Mouse (Mus musculus): ENCODE results near the gene Galm.
"Not testable (repeated sequence)": the region's sequence is repeated elsewhere in the genome, so short reads cannot be mapped to it uniquely, and the experiment has no call there.

The Galm gene

DNA sequence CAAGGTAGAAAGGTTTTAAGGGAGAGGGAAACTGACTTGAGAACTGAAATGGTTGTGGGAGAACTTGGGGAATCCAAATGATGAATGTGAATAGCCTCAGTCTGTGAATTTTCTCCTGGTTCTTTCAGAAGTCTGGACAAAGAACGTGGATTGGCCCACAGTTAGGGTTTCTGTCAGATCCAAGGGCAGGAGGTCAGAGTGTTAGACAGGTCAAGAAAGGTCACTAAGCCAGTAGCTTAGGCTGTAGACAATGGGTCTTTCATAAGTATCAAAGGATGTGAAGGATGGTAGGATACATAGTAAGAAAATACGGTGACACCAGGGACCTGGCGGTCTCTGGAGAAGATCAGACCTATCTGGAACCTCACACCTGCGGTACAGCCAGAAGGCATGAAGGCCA lies 40.2 kb downstream of the Galm start:
- no peak for DNase-seq

DNA sequence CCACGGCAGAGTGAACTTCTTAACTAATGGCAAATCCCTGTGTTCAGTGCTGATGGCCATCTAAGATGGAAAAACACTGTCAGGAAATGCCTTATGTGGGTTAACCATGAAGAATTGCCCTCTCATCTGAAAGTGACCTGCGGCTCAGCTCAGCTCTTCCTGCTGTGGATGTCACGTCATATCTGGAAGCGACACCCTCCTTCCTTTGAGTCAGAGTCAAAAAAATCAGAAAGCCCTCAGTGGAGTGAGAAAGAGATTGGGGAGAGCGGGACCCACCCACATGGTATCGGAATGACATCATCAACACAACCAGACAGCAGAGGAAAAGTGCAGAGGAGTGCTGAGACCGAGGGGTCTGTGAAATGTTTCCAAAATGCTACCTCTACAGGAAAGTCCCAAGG lies 40.6 kb downstream of the Galm start:
- DNase-seq: peak in 1 of 2 experiments; percentile 39

DNA sequence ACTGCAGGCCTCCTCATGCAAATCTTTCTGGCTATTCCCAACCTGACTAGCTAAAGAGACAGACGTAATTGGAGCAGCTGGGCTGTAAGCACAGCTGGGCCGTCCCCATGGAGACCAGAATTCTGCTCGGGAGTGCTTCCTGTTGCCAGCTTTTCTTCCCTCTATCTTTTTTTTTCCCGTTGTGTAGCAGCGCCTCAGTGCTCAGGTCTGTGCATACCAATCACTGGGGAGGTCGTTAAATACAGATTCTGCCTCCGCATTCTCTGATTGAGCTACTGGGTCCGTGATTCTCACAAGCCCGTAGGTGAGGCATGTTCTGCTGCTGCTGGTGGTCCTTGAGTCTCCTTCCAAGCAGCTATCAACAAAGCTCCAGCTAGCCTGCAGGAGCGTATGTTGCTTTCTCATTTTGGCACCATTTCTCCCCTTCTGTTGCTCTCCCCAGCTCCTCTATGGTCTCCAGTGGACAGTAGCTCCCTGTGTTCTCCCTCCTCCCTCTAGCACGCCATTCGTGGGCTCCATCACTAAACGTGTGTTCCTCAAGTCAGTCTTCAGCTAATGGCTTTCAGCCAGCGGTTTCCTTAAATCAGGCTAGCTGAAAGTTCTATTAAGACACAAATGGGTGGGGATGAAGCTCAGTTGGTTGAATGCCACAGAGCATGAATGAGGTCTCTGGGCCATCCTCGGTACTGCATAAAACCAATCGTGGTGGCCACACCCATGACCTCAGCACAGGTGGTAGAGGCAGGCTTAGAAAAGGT lies 41.3 kb downstream of the Galm start:
- DNase-seq: peak; percentile 54 to 73

DNA sequence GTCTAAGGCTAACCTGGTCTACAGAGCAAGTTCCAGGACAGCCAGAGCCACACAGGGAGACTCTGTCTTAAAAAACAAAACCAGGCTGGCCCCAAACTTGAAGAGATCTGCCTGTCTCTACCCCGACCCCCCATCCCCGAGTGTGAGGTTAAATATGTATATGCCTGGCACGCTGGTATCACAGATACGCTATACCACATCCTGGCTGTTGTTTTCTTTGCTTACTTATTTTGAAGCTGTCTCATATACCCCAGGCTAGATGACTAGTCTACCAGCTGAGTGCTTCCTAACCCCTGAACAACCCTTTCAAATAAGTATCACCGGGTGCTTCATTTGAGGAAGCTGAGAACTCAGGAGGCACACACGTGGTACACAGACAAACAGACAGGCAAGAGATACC lies 42.5 kb downstream of the Galm start:
- DNase-seq: no peak

DNA sequence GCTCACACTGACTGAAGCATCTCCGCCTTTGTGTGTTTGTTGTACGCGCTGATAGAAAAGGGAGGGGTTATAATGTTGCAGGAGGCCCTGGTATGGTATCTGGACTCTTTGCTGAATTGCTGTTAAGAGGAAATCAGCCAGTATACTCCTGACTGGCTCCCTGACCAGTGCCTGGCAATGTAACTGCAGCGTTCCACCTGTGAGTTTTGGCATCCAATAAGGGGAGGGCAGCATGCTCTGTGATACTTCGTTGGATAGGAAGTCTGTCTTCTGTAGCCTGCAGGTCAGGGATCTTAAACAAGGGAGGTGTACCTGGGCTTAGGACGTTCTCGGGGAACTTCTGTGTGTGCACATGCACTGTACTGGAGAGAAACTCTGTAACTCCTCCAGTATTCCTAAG lies 43.7 kb downstream of the Galm start:
- peak; percentile 68 to 83 for DNase-seq

DNA sequence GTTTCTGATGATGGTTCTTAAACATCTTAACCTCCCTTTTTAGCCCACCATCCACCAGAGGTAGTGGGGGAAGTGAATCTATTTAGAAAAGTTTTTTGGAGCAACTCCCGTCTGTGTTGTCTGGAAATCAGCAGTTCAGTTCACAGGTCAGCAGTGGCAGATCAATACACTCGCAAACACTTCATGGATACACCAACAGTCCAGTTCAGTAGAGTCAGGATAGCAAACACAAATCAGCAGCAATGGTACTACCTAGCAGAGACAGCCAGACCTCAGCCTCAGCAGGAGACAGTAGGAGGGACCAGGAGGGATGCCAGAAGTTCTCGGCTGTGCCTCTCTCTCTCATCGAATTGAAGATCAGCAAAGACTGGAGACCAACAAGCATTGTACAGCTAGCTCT lies 44.7 kb downstream of the Galm start:
- no peak for DNase-seq

DNA sequence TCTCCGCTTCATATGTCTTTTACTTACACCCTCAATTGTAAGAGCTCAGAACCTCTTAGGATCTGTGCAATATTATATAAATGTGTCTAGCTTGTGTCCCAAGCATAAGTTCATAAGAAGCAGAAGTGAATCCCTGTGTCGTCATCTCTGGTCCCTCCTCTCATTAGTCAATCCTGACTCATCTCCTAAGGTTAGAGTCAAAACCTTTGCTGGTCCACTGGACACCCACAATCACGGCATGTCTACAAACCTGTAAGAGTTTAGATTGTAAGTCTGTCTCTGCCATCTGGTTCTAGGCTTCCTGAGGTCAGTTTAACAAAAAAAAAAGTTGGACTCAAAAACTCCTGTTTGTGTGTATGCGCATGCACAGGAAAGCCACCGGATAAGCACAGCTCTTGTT lies 45.5 kb downstream of the Galm start:
- DNase-seq: no peak

DNA sequence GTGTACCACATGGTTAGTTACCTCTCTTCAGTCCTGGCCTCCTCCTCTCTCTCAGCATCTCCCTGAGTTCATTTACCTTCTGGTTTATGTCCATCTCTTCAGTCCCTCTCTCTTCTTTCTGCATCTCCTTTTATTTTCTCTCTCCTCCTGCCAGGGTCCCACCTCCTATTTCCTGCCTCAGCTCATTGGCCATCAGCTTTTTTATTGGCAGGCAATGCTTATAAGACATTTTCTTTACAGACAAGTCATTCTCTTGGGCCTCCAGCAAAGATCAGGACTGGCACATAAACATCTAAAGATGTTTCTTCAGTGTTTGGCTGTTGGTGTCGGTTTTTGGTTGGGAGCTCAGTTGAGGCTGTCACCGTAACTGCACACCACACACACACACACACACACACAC lies 46.4 kb downstream of the Galm start:
- DNase-seq: no peak

DNA sequence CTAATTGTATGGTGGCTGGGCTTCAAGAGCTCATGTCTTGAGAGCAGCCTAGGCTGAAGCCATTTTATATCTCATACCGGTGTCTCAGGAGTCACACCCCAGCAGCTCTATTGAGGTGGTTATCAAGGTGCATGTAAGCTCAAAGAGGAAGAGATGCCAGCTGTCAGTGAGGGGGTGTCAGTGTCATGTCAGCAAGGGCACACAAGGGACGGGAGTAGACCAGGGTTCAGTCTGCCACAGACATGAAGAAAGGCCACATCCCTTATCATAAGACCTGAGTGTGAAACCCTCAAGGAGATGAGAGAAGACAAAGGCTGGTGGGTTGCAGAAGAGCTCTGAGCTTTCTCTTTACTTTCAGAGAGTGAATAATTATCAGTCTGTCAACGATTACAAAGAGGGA lies 46.9 kb downstream of the Galm start:
- DNase-seq: no peak

DNA sequence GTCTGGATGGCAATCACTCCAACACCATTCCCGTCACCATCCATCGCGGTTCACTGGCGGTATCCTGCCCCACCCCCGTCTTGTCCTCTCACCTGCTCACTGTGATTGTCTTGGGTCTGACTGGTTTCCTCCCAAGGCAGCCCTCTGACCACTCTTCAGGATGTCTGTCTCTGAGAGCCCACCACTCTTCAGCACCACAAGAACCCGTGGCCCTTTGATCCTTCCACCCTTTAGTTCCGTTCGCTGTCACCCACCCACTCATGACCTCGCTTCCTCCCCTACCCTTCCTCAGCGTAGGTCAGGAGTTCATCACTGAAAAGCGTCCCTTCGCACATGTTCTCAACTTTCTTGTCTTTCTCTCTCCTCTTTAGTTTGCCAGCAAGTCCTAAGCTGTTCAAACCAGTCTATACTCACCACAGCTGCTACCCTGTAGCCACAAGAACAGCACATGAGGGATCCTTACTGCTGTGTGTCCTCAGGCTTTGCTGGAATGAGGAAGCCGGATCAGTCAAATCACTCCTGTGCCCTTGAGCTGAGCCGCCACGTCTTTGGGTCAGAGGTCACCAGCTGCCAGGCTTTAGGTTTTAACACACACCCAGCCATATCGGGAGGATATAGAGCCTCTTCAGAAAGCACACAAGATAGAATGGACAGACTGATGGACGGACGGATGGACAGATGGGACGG lies 47.6 kb downstream of the Galm start:
- DNase-seq: no peak

DNA sequence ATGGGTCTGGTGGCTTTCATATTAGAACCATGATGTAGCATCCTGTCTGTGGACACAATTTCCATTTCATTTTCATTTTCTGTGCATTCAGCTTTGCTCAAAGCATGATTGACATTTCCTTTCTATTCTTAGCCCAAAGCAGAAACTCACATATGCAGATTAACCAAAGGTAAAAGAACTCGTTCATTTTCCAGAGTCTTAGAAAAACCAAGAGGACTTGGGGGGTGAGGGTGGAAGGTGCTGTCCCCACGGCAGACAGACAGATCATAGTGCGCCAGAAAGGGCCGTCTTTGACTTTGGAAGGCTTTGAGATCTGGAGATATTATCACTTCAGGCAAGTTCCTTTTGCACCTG lies 48.1 kb downstream of the Galm start:
- no peak for DNase-seq

DNA sequence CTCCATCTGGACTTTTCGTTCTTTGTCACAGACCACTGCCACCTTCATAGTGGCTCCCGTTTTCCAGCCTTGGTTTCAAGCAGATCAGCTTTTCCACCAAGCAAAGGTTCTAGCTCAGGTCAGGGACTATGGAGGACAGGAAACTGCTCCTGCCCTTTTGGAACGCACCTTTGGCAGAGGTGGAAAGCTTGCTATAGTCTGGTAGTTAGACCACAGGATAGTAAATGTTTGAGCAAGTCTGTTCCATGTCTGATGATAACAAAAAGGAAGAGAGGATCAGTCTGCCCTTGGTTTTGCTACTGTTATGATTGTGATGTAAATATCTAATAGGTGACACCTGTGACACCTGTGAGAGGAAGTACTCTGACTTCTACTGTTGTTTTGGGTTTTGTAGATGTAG lies 48.7 kb downstream of the Galm start:
- no peak for DNase-seq

DNA sequence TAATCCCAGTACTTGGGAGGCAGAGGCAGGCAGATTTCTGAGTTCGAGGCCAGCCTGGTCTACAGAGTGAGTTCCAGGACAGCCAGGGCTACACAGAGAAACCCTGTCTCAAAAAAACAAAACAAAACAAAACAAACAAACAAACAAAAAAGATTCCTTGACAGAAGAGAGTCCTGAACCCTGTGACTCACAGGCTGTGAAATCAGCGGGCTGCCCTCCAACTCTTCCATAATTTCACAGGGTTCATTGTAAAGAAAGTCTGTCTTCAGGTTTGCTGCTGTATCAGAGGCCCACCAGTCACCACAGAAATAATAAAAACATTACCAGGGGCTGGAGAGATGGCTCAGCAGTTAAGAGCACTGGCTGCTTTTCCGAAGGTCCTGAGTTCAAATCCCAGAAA lies 51.6 kb downstream of the Galm start:
- DNase-seq: not testable (repeated sequence)

DNA sequence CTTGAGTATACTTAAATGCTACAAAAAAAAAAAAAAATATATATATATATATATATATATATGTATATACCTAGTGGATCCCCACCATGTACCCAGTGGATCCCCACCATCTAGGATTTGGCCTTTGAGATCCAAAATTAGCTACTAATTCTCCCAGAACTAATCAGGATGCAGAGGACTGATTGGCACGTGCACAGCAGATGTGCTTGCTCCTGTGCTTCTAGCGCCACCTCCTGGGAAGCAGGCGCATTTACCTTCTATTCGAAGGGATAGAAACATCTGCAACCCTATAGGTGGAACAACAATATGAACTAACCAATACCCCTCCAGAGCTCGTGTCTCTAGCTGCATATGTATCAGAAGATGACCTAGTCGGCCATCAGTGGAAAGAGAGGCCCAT lies 52.7 kb downstream of the Galm start:
- peak; percentile 86 to 87 for DNase-seq

DNA sequence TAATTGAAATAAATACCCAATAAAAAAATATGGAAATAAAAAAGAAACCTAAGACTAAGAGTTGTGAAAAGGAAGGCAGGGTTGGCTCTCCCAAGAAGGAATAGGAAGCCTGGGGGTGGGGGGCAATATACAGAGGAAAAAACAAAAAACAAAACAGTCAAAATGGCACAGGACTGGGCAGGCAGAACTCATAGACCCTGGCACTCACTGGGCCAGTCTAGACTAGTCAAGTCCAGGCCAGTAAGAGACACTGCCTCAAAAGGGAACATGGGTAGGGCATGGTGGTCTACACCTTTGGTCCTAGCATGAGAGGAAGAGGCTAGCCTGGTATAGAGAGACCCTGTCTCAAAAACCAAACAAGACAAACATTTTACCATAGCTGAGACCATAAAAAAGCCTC lies 53.2 kb downstream of the Galm start:
- DNase-seq: no peak

DNA sequence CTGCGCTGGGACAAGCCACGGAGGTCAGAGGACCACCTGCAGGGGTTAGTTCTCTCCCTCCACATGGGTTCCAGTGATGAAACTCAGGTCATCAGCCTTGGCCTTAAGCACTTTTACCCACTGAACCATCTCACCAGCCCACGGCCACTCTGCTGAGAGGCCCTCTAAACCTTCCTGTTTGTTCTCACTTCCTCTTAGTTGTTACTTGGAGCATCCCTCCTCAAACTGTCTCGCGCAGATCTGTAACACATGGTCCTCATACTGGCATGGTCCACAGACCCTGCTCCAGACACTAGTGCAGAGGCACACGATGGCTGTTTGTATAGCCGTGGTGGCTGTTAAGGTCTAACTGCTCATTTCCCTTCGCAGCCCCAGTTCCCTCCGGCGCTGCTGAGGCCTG lies 56.3 kb downstream of the Galm start:
- DNase-seq: no peak

DNA sequence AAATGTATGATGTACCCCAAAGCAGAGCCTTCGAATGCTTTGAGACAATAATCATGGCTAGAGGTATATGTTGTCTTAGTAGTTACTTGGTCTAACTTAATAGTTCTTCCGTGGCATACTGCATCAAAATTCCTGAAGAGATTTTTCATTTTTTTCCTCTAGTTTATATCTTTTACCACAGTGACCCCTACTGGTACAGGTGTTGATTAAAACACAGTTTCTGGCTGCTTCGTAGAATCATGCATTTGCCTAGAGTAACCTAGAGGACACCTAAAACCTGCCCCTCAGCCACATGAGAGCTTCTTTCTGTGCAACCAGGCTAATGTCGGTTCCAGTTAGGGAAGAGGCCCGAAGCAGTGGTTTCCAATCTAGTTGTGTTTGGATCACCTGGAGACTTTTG lies 65.8 kb downstream of the Galm start:
- DNase-seq: peak in 1 of 2 experiments; percentile 42

DNA sequence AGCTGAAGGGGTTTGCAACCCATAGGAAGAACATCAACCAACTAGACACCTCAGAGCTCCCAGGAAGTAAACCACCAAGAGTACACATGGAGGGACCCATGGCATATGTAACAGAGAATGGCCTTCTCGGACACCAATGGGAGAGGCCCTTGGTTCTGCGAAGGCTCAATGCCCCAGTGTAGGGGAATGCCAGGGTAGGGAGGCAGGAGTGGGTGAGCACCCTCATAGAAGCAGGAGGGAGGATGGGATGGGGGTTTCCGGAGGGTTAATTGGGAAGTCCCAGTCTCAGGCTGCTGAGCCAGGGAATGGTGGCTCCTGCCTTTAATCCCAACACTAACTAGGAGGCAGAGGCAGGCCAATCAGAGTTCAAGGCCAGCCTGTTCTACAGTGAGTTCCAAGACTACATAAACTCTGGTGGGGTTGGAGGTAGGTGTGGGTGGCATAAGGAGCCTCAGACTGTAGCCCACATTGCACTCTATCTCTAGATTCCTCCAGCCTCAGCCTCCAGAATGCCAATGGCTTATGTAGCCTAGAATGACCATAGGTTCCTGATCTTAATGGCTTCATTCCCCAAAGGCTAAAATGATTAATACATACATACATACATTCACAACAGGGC lies 72.0 kb downstream of the Galm start:
- DNase-seq: no peak

DNA sequence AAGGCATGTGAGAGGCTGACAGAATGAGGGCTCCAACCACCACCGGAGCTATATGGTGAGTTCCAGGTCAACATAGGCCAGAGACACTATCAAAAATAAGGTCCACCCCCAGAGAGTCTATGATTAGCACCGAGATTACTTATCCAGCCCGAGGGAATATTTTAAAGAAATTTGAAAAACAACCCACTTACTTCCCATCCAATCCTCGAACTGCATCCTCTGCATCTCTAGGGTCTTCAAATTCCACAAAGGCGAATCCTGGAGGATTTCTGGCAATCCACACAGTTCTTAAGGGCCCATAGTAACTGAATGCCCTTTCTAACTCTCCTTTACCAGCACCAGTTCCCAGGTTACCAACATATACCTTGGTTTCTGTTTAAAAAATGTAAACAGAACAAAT lies 78.4 kb downstream of the Galm start:
- no peak for DNase-seq

DNA sequence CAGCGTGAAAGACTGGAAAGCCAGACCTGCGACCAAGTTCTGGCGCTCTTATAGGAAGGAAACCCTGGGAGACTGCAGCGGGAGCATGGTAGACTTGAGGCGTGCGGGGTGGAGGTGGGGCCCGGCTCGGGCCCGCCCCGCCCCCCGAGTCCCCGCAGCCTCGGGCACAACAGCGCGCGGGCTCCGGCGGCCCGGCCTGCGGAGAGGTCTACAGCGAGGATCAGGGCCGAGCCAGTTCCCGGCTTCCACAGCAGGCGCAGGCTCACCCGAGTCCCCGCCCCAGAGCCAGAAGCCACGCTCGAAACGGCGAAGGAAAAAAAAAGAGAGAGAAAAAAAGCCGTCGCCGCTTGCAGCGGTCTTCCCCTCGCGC lies 79.0 kb downstream of the Galm start:
- DNase-seq: peak; percentile 71

DNA sequence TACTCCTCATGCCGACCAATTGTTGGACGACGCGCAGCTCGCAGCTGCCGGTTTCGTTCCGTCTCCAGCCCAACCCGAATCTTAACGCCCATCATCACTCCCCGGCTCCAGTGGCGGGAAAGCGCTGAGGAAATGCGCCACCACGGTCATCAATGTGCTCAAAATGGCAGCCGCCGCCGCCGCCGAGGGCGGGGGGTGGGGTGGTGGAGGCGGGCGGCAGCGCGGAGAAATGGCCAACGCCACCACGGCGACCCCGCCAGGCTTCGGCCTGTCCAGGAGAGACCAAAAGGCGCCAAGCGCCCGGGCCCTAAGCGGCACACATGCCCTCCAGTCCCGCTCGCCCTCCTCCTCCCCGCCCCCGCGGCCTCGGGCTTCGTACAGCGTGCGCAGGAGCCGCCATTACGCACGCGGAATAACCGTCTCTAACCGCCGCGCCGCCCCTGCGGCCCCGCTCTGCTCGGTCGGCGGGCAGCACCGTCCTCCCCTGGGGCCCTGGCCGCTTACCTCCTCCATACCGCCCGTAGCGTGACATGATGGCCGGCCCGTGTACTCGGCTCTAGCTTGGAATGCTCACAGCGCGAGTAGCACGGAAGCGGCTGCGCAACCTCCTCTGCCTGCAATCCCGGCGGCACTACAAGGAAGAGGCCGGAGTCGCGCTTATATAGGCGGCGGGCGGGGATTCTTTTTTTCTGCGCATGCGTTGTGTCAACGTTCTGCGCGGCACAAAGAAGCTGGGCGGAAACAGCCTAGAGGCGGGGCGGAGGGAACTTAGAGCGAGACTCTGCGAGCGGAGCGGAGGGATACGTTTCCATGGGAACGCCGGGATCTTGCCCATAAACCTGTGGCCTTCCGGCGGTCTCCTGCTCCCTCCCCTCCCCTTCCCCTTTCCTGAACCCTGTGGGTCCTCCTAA lies 79.7 kb downstream of the Galm start, which contains the start of the genes Srsf7 and Ttc39d:
Srsf7 (minus strand) TSS at position 637 of the 911 bp plus-strand sequence.
Ttc39d (plus strand) TSS at position 790 of the 911 bp plus-strand sequence.
- DNase-seq: peak; percentile 99

DNA sequence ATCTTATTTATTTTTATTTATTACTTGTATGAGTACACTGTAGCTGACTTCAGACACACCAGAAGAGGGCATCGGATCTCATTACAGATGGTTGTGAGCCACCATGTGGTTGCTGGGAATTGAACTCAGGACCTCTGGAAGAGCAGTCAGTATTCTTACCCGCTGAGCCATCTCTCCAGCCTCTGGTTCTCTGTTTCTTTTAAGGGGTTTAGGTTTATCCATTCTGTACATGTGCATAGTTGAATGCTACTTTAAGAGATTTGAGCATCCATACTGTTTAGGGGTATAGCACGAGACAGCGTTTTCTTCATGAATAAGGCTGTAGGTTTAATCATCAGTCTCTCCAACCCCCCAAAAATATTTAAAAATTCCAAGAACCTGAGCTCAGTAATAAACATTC lies 86.7 kb downstream of the Galm start:
- DNase-seq: not testable (repeated sequence)

DNA sequence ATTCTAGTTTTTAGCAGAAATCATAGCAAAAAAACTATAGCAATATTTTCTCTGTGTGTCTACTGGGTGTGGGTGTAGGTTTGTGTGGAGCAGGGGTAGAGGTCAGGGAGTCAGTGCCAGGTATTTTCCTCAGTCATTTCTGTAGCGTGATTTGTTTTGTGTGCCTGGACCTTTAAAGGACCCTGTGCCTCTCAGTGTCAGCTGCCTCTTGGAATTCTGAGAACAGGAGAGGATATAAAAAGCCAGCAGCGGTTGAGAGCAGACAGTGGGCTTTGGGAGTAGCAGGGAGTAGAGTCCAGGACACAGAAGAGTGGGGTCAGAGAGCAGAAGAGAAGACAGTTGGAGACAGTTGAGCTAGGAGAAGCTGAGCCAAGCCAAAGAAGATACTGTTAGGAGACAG lies 92.9 kb downstream of the Galm start:
- no peak for DNase-seq

Measured in cerebellum, postnatal 14 days (tissue).